Mouse (Mus musculus) E14TG2a.4 (cell line): ENCODE results near the gene Map4k4.

Experiments used
- H3K27me3 ChIP-seq: 2 replicates; pipeline ENCODE4 v1.6.1; 2014; ENCODE audit warnings: low read length, control low read depth; ENCODE audit not compliant: insufficient read depth
- H3K36me3 ChIP-seq: 2 replicates; pipeline ENCODE4 v1.6.1; 2014; ENCODE audit warnings: low read length, control low read depth; ENCODE audit not compliant: insufficient read depth
- H3K4me1 ChIP-seq: replicated peaks from 2 replicates; pipeline ENCODE4 v1.6.1; 2014; ENCODE audit warnings: low read depth, low read length, control low read depth
- H3K4me3 ChIP-seq: replicated peaks from 2 replicates; pipeline ENCODE4 v1.5.1; 2014; ENCODE audit warnings: mild to moderate bottlenecking, low read length
- H3K9me3 ChIP-seq: 2 replicates; pipeline ENCODE4 v1.6.1; 2014; ENCODE audit warnings: low read length, control low read depth
- CTCF ChIP-seq: conservative IDR thresholded peaks from 2 replicates; pipeline ENCODE4 v1.5.1; 2014; ENCODE audit warnings: low read length
- NANOG ChIP-seq: IDR thresholded peaks from 2 replicates; pipeline ENCODE4 v1.6.1; 2014; ENCODE audit warnings: borderline replicate concordance, low read length, mixed read lengths
- POU5F1 ChIP-seq: IDR thresholded peaks from 2 replicates; pipeline ENCODE4 v1.6.1; 2014; ENCODE audit warnings: low read length, borderline replicate concordance

Gene Map4k4

GRCm38 (mm10) chr1:39972411-39972810, 71.7 kb downstream of the Map4k4 start:
- Histone ChIP-seq H3K9me3 (no peaks in the 10 kb centered on the region), H3K4me1 (peaks cover 38% of the 10 kb centered on the region), H3K36me3 (peaks cover 72% of the 10 kb centered on the region), H3K27me3 (no peaks in the 10 kb centered on the region), H3K4me3 (no peak overlapping the region)
- TF ChIP-seq CTCF: no peak
- TF ChIP-seq NANOG: no peak
- no peak for TF ChIP-seq POU5F1

GRCm38 (mm10) chr1:39973911-39974310, 73.2 kb downstream of the Map4k4 start:
- no peaks in the 10 kb centered on the region for H3K9me3 ChIP-seq
- TF ChIP-seq NANOG: no peak
- peaks cover 77% of the 10 kb centered on the region for H3K36me3 ChIP-seq
- no peak overlapping the region for H3K4me3 ChIP-seq
- H3K4me1 ChIP-seq: peaks cover 32% of the 10 kb centered on the region
- H3K27me3 ChIP-seq: no peaks in the 10 kb centered on the region

- peaks cover 85% of the 10 kb centered on the region for H3K36me3 ChIP-seq
- TF ChIP-seq NANOG: no peak
- TF ChIP-seq CTCF: no peak
- TF ChIP-seq POU5F1: no peak
Observed at GRCm38 (mm10) chr1:39975005-39975404, 74.3 kb downstream of the Map4k4 start.

GRCm38 (mm10) chr1:39976107-39976506, 75.4 kb downstream of the Map4k4 start:
- Histone ChIP-seq H3K9me3 (no peaks in the 10 kb centered on the region), H3K4me1 (peaks cover 31% of the 10 kb centered on the region), H3K27me3 (no peaks in the 10 kb centered on the region), H3K4me3 (no peak overlapping the region), H3K36me3 (peaks cover 90% of the 10 kb centered on the region)
- TF ChIP-seq NANOG (no peak), CTCF (no peak), POU5F1 (no peak)

More at GRCm38 (mm10) chr1:39975005-39975404, 74.3 kb downstream of the Map4k4 start:
- Histone ChIP-seq H3K27me3 (no peaks in the 10 kb centered on the region), H3K9me3 (no peaks in the 10 kb centered on the region), H3K4me3 (no peak overlapping the region), H3K4me1 (peaks cover 28% of the 10 kb centered on the region)

- no peak overlapping the region for H3K4me3 ChIP-seq
- H3K27me3 ChIP-seq: no peaks in the 10 kb centered on the region
- peaks cover 94% of the 10 kb centered on the region for H3K36me3 ChIP-seq
- no peak for TF ChIP-seq CTCF
- TF ChIP-seq POU5F1: no peak
- no peak for TF ChIP-seq NANOG
- no peaks in the 10 kb centered on the region for H3K9me3 ChIP-seq
- H3K4me1 ChIP-seq: peaks cover 31% of the 10 kb centered on the region
Observed at GRCm38 (mm10) chr1:39976847-39977744, 76.4 kb downstream of the Map4k4 start.

GRCm38 (mm10) chr1:39978781-39979486, 78.2 kb downstream of the Map4k4 start:
- TF ChIP-seq NANOG (no peak), POU5F1 (no peak), CTCF (no peak)
- Histone ChIP-seq H3K4me1 (peaks cover 20% of the 10 kb centered on the region), H3K36me3 (peaks cover 95% of the 10 kb centered on the region), H3K27me3 (no peaks in the 10 kb centered on the region), H3K9me3 (no peaks in the 10 kb centered on the region), H3K4me3 (no peak overlapping the region)

- no peak for TF ChIP-seq NANOG
- TF ChIP-seq POU5F1: no peak
- TF ChIP-seq CTCF: no peak
- H3K27me3 ChIP-seq: no peaks in the 10 kb centered on the region
Observed at GRCm38 (mm10) chr1:39980314-39981290, 79.9 kb downstream of the Map4k4 start.

GRCm38 (mm10) chr1:39981970-39982369, 81.3 kb downstream of the Map4k4 start:
- no peaks in the 10 kb centered on the region for H3K9me3 ChIP-seq
- no peak for TF ChIP-seq POU5F1
- no peaks in the 10 kb centered on the region for H3K27me3 ChIP-seq
- H3K36me3 ChIP-seq: peaks cover 97% of the 10 kb centered on the region
- no peak overlapping the region for H3K4me3 ChIP-seq
- H3K4me1 ChIP-seq: peaks cover 19% of the 10 kb centered on the region

More at GRCm38 (mm10) chr1:39980314-39981290, 79.9 kb downstream of the Map4k4 start:
- H3K4me3 ChIP-seq: no peak overlapping the region
- peaks cover 22% of the 10 kb centered on the region for H3K4me1 ChIP-seq
- H3K36me3 ChIP-seq: peaks cover 97% of the 10 kb centered on the region
- no peaks in the 10 kb centered on the region for H3K9me3 ChIP-seq
